Mouse (Mus musculus) embryonic facial prominence, embryonic 10.5 days (tissue): Measurements from ENCODE around the gene Celf2. TPM values are rescaled to one million over a fixed set of nuclear protein-coding genes. Genes with fewer than 3 reads are reported as not detected.

Source experiments
- DNase-seq: peaks from one replicate; pipeline ENCODE4 v3.0.0-alpha.2; 2017; ENCODE audit warnings: low spot score
- H3K27ac ChIP-seq: fragments of 300-500 bp; sonication (generic); replicated peaks from 2 replicates; pipeline ENCODE4 v1.5.1; 2016; ENCODE audit warnings: mild to moderate bottlenecking
- H3K27me3 ChIP-seq: fragments of 300-500 bp; sonication (generic); replicated peaks from 2 replicates; pipeline ENCODE4 v1.6.1; 2016; ENCODE audit warnings: low read depth, mild to moderate bottlenecking; ENCODE audit not compliant: poor library complexity, severe bottlenecking
- H3K36me3 ChIP-seq: fragments of 300-500 bp; sonication (generic); replicated peaks from 2 replicates; pipeline ENCODE4 v1.6.1; 2016; ENCODE audit warnings: mild to moderate bottlenecking, moderate library complexity
- H3K4me1 ChIP-seq: fragments of 300-500 bp; sonication (generic); 2 replicates; pipeline ENCODE4 v1.6.1; 2016
- H3K4me3 ChIP-seq: fragments of 300-500 bp; sonication (generic); 2 replicates; pipeline ENCODE4 v1.5.1; 2016; ENCODE audit warnings: mild to moderate bottlenecking, moderate library complexity
- H3K9me3 ChIP-seq: fragments of 300-500 bp; sonication (generic); 2 replicates; pipeline ENCODE4 v1.6.1; 2016; ENCODE audit warnings: mild to moderate bottlenecking
- WGBS: fragments of 180-500 bp; shearing (Covaris S2); methylation state at CpG from one replicate; pipeline ENCODE4 v1.1.7; 2016; 5-methylcytosine and 5-hydroxymethylcytosine counted together
- polyA plus RNA-seq: library from polyadenylated mRNA; unstranded; fragments of >200 nt; fragmentation: Nextera tagmentation; extraction: Ambion mirVana; gene quantifications from 2 replicates; pipeline ENCODE4 v1.2.1, GENCODE M21; 2016

The Celf2 gene
- polyA plus RNA-seq, 1 experiment from 2014 or later = 27.7 TPM

- no peaks in the 10 kb centered on the region for H3K4me1 ChIP-seq
- 80% methylated on average over 4 of the region's 4 CpGs for WGBS
- DNase-seq = no peak
- no peaks in the 10 kb centered on the region for H3K9me3 ChIP-seq
- H3K27ac ChIP-seq = no peak overlapping the region
- no peaks in the 10 kb centered on the region for H3K27me3 ChIP-seq
- H3K36me3 ChIP-seq = no peaks in the 10 kb centered on the region
- H3K4me3 ChIP-seq = no peak overlapping the region
These were observed 1018.5 kb downstream of the Celf2 start for GRCm38 (mm10) chr2:6490870-6491269.

- Histone ChIP-seq H3K9me3 (no peaks in the 10 kb centered on the region), H3K36me3 (no peaks in the 10 kb centered on the region), H3K4me1 (no peaks in the 10 kb centered on the region), H3K4me3 (no peak overlapping the region), H3K27ac (no peak overlapping the region), H3K27me3 (no peaks in the 10 kb centered on the region)
- no peak for DNase-seq
- 89% methylated on average over 6 of the region's 6 CpGs for WGBS
These were observed 1019.3 kb downstream of the Celf2 start for GRCm38 (mm10) chr2:6490076-6490475.
